Mouse (Mus musculus) B cell, adult 2 months (primary cell): ENCODE data around the gene Acsl1.

ENCODE experiments used
- DNase-seq, 2 experiments: peaks; one replicate each; pipeline ENCODE4 v3.0.0; 2022

The Acsl1 gene

DNA sequence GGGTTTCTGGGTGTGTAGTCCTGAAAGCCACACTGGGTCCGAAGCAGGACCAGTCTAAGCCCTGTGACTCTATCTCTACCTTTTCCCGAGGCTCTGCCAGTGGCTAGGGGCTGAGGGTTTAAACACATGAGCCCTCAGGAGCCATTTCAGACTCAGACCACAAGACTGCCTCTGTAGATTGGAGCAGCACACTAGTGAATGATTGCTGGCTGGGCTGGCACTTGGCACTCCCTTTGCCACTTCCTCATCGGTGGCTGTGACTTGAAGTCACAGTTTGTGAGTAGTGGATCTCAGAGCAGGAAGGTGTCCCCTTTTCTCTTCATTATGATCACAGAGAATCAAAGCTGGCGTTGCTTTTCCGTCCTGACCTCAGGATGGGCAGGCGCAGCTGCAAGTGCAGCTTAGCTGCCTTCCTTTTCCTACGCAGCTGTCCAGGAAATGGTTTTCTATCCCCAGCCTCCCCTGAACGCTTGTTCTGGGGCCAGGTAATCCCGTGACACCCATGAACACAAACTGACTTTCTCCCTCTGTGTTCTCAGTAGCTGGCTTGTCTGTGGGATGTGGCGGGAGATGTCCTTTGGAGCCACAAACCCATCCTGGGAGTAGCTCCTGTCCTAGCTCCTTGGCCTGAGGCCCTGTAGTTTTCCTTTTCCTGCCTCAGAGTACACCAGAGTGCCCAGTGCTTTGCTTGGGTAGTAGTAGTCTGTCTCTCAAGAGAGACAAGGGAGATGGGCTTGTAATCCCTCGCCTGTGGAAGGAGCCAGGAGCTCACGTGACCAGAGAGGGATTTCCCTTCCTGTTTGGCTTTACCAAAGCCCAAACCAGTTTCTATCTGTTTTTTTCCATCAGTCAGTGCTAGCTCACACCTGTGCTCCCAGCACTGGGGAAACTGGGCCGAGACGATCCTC lies 37.9 kb downstream of the Acsl1 start:
- DNase-seq, result peak; percentile 28 to 31

DNA sequence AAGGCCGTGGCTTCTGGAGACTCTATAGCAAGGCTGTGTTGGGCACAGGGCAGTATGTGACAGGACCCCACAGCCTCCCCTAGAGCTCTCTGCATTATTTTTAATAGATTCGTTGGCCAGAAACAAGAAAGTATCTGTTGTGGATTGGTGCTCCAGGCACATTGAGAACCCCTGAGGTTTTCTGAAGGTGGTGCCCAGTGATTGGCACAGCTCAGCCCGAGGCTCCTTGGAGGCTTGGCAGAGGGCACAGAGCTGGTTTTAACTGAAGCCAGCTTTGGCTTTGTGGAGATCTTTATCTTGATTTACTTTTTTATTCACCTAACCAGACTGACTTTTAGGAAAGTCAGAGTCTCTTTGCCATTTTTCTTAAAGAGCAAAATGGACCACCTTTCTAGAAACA lies 38.6 kb downstream of the Acsl1 start:
- no peak for DNase-seq

DNA sequence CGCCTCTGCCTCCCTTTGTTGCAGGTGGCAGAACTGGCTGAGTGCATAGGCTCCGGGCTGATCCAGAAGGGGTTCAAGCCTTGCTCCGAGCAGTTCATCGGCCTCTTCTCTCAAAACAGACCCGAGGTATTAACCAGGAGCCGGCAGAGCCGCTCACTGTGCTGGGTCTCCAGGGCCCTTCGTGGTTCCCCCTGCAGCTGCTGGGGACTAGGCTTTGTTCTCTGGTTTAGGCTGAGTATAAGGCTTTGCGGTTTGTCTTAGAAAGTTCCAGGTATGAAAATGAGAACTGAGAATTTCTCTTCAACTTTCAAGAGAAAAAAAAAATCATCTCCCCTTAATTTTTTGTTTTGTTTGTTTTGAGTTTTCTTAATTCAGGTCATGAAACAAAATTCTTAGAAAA lies 40.5 kb downstream of the Acsl1 start:
- peak; percentile 35 to 45 for DNase-seq

DNA sequence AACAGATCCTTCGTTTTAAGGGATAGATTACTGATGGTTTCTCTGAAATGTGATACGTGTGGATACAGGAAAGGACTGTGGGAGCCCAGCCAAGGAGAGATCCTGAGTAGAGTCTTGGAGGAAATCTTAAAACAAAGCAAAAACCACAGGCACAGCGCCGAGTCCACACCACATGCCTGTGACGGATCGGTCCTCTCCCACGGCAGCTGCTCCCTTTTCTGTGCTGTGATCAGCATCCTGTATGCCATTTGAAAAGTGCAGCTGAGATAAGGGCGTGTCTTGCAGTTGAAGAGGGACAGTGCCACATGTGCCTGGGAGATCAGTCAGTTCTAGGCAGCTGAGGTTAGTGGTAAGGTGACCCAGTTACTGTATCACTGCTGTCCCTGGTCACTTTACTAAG lies 41.7 kb downstream of the Acsl1 start:
- no peak for DNase-seq

DNA sequence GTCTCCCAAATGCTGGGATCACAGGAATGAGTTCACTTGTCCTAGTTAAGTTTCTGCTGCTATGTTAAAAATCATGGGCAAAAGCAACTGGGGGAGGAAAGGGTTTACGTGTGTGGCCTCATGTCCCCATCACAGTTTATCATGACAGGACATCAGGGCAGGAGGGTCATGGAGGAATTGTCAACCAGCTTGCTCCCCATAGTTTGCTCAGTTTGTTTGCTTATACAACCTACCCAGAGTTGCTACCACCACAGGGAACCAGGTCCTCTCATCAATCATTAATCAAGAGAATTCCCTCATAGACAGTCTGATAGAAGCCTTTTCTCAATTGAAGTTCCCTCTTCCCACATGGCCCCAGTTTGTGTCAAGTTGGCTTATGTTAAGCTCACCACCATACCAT lies 43.2 kb downstream of the Acsl1 start:
- DNase-seq, result no peak

DNA sequence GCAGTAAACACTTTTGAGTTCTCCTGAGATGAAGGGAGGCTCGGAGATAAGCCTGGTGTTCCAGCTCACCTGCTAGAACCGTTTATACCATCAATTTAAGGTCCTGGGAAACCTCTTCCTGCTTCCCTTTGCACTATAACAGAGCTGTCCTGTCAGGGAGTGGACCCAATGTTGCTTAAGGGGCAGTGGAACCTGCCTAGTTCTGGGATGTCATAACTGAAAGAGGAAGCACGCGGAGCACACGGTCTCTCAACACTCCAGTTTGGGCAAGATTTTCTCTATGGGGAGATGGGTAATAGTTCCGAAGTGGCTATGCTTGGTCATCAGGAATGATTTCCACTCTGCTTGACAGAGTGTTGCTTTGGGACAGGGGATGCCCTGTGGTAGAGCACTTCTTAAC lies 49.8 kb downstream of the Acsl1 start:
- DNase-seq, result no peak

DNA sequence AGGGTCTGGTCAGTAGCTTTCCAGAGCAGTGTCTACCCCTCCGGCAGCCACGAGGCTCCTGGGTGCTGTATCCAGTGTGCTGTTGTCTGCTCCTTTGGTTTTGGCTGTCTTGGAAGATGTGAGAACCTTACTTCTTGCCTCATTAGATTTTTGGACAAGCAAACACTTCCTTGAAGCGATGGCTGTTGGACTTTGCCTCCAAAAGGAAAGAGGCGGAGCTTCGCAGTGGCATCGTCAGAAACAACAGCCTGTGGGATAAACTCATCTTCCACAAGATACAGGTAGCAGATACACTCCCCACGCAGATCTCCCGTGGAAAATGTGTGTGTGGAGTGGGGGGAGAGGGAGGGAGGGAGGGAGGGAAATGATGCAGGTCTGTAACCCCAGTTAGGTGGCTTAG lies 55.3 kb downstream of the Acsl1 start:
- DNase-seq, result no peak

DNA sequence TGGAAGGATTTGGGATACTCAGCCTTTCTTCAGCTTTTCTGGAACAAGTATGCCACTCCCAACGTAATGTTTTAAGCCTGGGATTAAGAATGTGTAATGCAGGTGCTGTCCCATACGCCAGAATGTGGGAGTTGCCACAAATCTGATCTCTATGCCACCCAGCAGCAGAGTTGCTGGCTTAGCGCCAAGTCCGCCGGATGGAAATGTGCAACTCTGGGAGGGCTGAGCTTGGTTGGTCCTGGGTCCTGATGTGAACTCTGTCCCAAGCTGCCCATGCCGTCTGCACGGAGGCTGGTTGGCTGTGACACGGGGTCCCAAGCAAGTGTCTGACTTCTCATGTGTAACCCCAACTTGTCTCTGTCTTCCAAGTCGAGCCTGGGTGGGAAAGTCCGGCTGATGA lies 56.0 kb downstream of the Acsl1 start:
- DNase-seq, result no peak

DNA sequence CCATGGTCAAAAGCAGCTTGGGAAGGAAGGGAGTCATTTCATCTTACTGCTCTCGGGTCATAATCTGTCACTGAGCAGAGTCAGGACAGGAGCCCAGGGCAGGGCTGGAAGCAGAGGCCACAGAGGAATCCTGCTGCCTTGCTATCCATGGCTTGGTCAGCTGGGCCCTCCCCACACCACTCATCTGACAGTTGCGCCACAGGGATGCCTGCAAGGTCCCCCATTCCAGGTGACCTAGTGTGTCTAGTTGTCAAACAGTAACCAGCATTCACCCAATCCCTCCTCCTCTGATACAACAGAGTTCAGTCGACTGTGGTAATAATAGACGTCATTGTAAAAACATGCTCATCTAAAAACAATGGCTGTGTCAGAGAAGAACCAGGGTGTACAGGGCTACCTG lies 58.7 kb downstream of the Acsl1 start:
- DNase-seq, result no peak

DNA sequence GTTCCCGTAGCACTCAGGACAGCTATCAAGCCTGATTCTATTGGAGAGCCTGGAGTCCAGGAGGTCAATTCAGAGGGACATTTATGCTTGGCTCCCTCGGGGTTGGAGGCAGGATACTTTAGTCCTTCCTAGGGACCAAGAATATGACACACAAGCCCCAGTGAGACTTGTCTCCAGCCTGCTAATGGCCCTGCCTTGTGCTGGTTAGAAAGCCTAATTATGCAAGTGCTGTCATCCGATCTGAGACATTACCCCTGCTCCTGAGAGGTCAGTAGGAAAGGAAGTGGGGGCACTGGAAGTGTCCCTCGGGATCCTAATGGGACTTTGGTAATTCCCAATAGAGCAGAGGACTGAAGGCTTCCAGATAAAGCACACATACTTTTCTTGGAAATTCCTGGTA lies 59.7 kb downstream of the Acsl1 start:
- DNase-seq, result no peak

DNA sequence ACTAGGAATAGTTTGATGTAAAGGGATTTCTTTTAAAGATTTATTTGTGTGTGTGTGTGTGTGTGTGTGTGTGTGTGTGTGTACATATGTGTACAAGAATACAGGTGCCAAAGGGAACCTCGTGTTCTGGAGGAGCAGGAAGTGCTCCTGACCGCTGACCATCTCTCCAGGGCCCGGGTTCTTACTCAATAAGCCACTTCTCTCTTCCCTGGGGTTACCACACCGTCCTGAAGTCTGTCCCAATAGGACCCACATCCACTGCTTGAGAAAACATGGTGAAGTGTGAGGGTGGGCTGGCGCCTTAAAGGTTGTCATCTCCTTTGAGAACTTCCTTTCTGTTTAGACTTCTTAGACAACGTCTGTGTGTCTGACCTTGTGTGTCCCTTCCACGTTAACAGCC lies 63.1 kb downstream of the Acsl1 start:
- DNase-seq, result no peak

DNA sequence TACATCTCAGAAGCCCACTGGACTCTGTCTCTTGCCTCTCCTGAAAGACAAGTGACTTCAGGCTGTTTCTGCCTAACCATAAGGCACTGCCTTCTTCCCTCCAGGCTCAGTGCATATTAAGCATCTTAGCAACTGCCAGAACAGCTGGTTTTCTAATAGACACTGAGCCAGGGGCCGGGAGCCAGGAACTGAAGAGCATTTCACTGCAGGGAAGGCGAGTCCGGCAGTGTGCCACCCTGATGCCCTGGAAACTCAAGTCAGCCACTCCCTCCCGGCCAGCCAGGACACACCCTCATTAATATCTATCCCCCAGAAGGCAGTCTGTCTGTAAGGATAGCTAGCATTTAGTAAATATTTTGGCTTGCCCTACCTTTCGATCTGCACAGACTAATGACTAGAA lies 68.9 kb downstream of the Acsl1 start:
- no peak for DNase-seq

DNA sequence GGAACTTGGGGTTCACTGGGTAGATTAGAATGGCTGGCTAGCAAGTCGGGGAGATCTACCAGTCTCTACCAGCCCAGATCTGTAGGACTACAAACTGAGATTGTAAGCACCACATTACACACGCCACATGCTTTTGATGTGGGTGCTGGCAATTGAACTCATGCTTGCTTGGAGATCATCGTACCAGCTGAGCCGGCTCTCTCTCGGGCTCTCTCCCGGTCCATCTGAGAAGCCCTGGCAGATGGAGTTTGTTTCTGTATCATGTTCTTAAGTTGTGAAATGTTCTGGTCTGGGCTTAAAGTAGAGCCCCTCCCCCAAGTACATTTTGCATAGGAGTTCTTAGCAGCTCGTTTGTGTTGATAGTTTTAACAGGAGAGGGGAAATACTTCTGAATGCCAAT lies 72.4 kb downstream of the Acsl1 start:
- DNase-seq, result no peak

DNA sequence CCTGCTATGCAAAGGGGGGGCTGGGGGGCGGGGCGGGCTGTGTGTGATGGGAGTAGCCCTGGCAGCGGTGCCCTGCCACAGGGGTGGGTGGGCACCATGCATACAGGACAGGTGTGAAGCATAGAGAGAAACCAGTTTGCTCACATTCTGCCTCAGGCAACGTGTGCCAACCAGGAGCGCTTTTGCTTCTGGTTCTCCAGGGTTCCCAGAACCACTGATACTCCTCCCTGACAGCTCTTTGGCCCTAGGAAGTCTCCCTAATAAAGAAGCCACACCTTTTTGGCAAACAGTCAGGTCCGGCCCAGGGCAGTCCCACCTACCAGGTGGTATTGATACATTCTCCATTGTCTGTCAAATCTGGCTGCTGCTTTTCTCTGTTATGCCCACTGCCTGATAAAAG lies 72.8 kb downstream of the Acsl1 start:
- DNase-seq, result no peak

DNA sequence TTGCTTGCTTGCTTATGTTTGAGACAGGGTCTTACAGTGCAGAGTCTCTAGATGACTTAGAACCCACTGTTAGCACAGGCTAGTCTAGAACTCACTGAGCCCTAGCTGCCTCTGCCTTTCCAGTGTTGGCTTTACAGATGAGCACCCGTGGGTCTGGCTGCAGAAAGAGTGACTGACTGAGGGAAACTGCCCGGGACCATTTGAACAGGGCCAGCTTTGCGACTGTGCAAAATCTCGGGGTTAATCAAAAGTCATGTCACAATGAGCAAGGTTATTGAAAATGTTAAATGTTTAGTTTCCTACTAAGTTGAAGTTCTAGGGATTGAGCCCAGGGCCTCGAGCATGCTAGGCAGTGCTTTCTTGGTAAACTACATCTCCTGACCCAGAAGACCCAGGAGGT lies 75.0 kb downstream of the Acsl1 start:
- no peak for DNase-seq

DNA sequence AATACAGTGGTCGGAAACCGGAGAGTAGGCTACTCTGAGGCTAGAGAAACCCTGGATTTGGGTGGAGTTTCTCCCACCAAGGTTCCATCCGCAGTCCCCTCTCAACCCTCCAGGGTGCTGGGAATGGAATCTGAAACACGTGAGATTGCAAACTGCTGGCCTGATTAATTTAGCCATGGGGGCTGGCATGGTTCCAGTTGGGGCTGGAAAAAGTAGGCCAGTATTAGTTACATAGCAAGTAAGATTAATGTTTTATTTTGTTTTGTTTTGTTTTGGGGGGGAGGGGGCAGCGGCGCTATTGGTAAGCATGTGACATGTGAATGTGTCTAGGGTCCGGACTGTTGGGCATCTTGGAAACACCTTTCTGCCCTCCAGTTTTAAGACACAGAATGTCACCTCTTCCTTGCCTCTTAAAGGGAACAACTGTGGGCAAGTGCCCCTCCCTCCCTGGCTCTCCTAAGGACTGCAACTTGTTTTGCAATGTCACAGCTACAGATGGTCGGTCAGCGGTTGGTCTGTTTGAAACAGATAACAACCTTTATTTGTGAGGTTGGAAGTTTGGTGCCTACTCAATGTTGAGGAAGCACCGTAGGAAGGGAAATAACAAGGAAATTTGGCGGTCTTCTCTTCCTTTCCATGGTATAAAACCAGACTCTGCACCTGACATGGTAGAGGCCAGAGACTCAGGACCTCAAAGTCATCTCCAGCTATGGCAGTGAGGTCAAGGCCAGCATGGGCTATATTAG lies 75.8 kb downstream of the Acsl1 start:
- DNase-seq, result no peak

DNA sequence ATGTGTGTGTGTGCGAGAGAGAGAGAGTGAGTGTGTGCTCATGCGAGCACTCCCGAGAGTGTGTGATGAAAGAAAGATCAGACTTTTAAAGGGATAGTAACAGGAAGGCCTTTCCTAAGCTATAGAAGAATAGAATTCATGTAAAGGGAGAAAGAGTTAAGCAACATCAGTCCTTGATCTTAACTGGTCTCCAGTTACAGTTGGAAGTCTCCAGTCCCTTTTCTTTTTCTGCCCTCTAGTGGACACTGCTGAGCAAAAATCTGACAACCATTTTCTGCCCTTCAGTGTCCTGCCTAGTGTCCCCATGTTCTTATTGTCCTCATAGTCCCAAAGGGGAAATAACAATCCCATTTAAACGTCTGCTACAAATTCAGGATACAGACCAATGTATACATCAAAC lies 76.4 kb downstream of the Acsl1 start:
- peak; percentile 33 to 46 for DNase-seq

DNA sequence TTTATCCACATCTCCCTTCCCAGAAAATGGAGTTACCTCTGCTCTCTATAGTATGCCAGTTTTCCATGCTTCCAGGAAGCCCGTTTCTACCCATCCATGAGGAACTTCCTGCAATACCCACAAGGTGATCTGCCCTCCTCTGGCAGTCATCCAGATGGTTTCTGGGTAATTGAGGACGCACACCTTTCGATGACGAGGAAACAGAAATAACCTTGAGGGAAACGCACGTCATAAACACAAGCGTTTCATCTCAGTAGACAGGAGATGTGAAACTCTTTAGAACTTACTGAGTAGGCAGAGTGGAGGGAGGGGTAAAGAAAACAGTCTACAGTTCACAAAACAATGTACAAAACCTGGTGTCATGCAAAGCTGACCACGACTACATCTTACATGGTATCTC lies 79.2 kb downstream of the Acsl1 start:
- peak; percentile 26 to 39 for DNase-seq

DNA sequence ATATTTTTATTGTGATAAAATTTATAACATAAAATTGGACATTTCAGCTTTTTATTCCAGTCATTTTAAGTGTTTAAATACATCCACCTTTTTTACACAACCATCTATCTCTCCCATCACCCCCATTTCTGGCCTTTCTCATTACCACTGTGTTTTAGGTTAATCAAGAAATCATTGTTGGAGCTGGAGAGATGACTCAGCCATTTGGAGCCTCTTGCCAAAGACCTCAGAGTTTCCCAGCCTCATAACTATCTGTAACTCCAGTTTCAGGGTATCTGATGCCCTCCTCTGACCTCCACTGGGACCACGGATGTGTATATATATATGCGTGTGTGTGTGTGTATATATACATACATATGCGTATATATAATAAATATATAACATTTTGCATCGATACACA lies 80.2 kb downstream of the Acsl1 start:
- no peak for DNase-seq

DNA sequence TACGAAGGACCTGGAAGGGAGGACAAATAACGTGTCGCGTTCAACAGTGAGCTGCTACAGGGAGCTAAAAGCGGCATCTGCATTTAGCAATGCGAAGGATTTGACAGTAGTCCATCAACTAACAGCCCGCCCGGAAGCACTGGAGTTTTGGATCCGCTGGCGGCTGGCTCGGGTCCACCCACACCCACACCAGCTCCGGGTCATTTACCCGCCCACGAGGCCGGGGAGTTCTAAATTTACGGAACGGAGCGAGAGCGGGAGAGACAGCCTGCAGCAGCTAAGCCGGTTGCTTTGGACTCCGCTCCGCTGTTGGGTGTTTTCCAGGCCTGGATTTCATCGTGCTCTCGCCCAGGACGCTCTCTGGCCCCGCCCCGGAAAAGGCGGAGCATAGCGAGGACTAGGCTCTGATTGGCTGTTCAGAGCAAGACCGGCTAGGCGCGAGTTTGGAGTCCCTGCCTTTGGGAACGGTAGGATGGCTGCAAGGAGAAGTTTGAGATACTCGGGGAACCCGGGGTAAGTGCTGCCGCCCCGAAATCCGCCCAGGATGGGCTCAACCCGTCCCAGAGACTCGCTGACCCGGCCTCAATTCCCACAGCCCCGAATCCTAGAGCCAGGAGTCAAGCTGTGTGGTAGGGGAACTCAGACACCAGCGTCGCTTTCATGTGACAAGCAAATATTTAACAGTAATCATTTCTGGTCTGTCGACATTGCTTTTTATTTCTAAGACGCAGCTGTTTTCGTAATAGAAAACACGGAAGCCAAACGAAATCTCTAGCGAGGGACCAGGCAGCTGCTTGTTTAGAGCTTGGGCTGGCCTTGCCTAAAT lies 81.0 kb downstream of the Acsl1 start, which contains the start of gene Cenpu:
Gene Cenpu, plus strand, starts transcription at position 414 of the 826 bp plus-strand sequence.
- peak; percentile 99 for DNase-seq

DNA sequence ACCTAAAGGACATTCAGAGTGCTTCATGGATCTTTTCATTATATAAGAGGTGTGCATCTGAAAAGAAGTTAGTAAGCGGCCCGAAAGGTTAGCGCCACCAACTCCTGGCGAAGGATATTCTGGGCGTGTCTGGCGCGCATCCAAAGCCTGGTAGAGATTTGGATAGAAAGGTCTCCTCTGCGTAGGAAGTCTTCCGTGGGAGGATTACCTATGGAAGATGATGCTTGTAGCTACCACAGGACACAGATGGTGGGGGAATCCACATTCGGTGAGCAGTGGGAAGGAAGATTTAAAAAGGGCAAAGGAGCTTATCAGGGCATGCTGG lies 81.6 kb downstream of the Acsl1 start:
- no peak for DNase-seq

DNA sequence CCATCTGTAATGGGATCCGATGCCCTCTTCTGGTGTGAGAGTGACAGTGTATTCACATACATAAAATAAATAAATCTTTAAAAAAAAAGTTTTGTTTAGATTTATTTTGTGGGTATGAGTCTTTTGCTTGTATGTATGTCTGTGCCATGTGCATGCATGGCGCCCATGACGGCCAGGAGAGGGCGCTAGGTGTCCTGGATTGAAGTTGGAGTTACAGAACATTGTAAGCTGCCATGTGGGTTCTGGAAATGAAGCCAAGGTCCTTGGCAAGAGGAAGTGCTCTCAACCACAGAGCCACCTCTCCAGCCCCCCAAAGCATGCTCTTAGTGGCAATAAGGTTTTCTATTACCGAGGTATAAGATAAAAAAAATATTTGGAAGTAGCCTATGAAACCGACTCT lies 88.6 kb downstream of the Acsl1 start:
- peak; percentile 57 to 59 for DNase-seq

DNA sequence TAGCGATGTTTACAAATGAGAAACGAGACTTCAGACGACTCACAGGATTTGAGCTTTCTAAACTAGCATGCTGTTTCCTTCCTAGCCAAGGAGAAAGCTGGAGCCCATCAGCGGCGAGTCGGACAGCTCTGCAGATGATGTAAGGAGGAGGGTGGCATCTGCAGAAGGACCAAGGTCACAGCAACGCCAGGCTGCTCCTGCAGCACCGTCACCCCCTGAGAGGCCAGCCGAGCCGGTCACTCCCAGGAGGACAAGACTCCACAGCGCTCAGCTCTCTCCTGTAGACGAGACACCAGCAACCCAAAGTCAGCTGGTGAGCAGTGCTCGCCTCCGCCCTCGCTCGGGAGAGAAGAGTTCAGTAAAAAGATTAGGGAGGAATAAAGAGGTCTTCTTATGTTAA lies 91.5 kb downstream of the Acsl1 start:
- DNase-seq, result no peak
